Mouse (Mus musculus) left cerebral cortex, adult 18-20 months (tissue): ENCODE data around the gene Golgb1. TPM values are rescaled to one million over a fixed set of nuclear protein-coding genes. Genes with fewer than 3 reads are reported as not detected.
A peak's percentile ranks its signal among the peaks of the same experiment; 100 is the strongest.

Source experiments
- DNase-seq, 2 experiments: peaks; one replicate each; pipeline ENCODE4 v3.0.0; 2021 to 2022; ENCODE audit warnings: low spot score in 2 of 2, mixed read lengths in 1 of 2
- total RNA-seq, 2 experiments: library from RNA; stranded (reverse); gene quantifications; 2 replicates each; pipeline ENCODE4 v1.2.3; 2021

Gene Golgb1
- total RNA-seq, 2 experiments from 2014 or later, result 79.6 to 84.8 TPM

GRCm38 (mm10) chr16:36914195-36914594, 39.3 kb downstream of the Golgb1 start:
- no peak for DNase-seq

- peak in 1 of 2 experiments; percentile 33 for DNase-seq
These were observed 43.6 kb downstream of the Golgb1 start for GRCm38 (mm10) chr16:36918505-36918904.

- no peak for DNase-seq
These were observed 45.5 kb downstream of the Golgb1 start for GRCm38 (mm10) chr16:36920410-36920809.

GRCm38 (mm10) chr16:36921067-36921613, 46.2 kb downstream of the Golgb1 start:
- no peak for DNase-seq

GRCm38 (mm10) chr16:36921980-36922379, 47.0 kb downstream of the Golgb1 start:
- DNase-seq, result no peak

GRCm38 (mm10) chr16:36924312-36924711, 49.4 kb downstream of the Golgb1 start:
- no peak for DNase-seq

GRCm38 (mm10) chr16:36925351-36925750, 50.4 kb downstream of the Golgb1 start:
- no peak for DNase-seq

- peak in 1 of 2 experiments; percentile 31 for DNase-seq
These were observed 50.9 kb downstream of the Golgb1 start for GRCm38 (mm10) chr16:36925797-36926196.

GRCm38 (mm10) chr16:36926514-36927447, 51.8 kb downstream of the Golgb1 start:
- DNase-seq, result no peak

GRCm38 (mm10) chr16:36927495-36928105, 52.7 kb downstream of the Golgb1 start:
- no peak for DNase-seq

GRCm38 (mm10) chr16:36928106-36928500, 53.2 kb downstream of the Golgb1 start:
- DNase-seq, result no peak

GRCm38 (mm10) chr16:36929216-36929615, 54.3 kb downstream of the Golgb1 start:
- no peak for DNase-seq

GRCm38 (mm10) chr16:36930231-36931136, 55.5 kb downstream of the Golgb1 start:
- DNase-seq, result no peak

- DNase-seq, result no peak
These were observed 56.4 kb downstream of the Golgb1 start for GRCm38 (mm10) chr16:36931381-36931780.

GRCm38 (mm10) chr16:36931976-36932375, 57.0 kb downstream of the Golgb1 start:
- no peak for DNase-seq

GRCm38 (mm10) chr16:36932546-36932945, 57.6 kb downstream of the Golgb1 start:
- no peak for DNase-seq

GRCm38 (mm10) chr16:36934131-36934840, 59.3 kb downstream of the Golgb1 start:
- no peak for DNase-seq

- DNase-seq, result no peak
These were observed 60.1 kb downstream of the Golgb1 start, which contains the start of gene Hcls1 for GRCm38 (mm10) chr16:36934841-36935620. TSS of gene Hcls1 (plus strand) at chr16:36934983.

GRCm38 (mm10) chr16:36935814-36936213, 60.9 kb downstream of the Golgb1 start:
- no peak for DNase-seq
